Mouse (Mus musculus): ENCODE results near the gene Nfatc2.
A peak's percentile ranks its signal among the peaks of the same experiment; 100 is the strongest.

The Nfatc2 gene

GRCm38 (mm10) chr2:168601491-168602386 is at the start of gene Nfatc2:
Nfatc2 (minus strand) TSS chr2:168601657.
- peak; percentile 67 for DNase-seq

- DNase-seq = no peak
These were observed 46.7 kb upstream of the Nfatc2 start for GRCm38 (mm10) chr2:168648171-168648570.

- no peak for DNase-seq
These were observed 43.4 kb upstream of the Nfatc2 start for GRCm38 (mm10) chr2:168644855-168645254.

- no peak for DNase-seq
These were observed 42.2 kb upstream of the Nfatc2 start for GRCm38 (mm10) chr2:168643524-168644177.

- no peak for DNase-seq
These were observed 40.7 kb upstream of the Nfatc2 start for GRCm38 (mm10) chr2:168642187-168642586.

- DNase-seq = no peak
These were observed 39.0 kb upstream of the Nfatc2 start for GRCm38 (mm10) chr2:168640460-168640859.

GRCm38 (mm10) chr2:168634881-168635280 is 33.4 kb upstream of the Nfatc2 start:
- no peak for DNase-seq

GRCm38 (mm10) chr2:168633301-168633816 is 31.9 kb upstream of the Nfatc2 start:
- no peak for DNase-seq

GRCm38 (mm10) chr2:168632543-168632942 is 31.1 kb upstream of the Nfatc2 start:
- no peak for DNase-seq

- peak; percentile 92 for DNase-seq
These were observed 27.3 kb upstream of the Nfatc2 start for GRCm38 (mm10) chr2:168628787-168629186.

- no peak for DNase-seq
These were observed 26.6 kb upstream of the Nfatc2 start for GRCm38 (mm10) chr2:168627829-168628770.

- no peak for DNase-seq
These were observed 24.9 kb upstream of the Nfatc2 start for GRCm38 (mm10) chr2:168626385-168626784.

GRCm38 (mm10) chr2:168625091-168625490 is 23.6 kb upstream of the Nfatc2 start:
- no peak for DNase-seq

GRCm38 (mm10) chr2:168621111-168621802 is 19.8 kb upstream of the Nfatc2 start:
- DNase-seq = no peak

GRCm38 (mm10) chr2:168618205-168618717 is 16.8 kb upstream of the Nfatc2 start:
- DNase-seq = no peak

- DNase-seq = no peak
These were observed 13.7 kb upstream of the Nfatc2 start for GRCm38 (mm10) chr2:168615160-168615559.

GRCm38 (mm10) chr2:168614170-168614872 is 12.9 kb upstream of the Nfatc2 start:
- no peak for DNase-seq

GRCm38 (mm10) chr2:168613092-168613880 is 11.8 kb upstream of the Nfatc2 start:
- DNase-seq = no peak

GRCm38 (mm10) chr2:168610941-168611340 is 9.5 kb upstream of the Nfatc2 start:
- no peak for DNase-seq

- no peak for DNase-seq
These were observed 8.3 kb upstream of the Nfatc2 start for GRCm38 (mm10) chr2:168609653-168610248.

Measured in right cerebral cortex, postnatal 4 days (tissue).